Mouse (Mus musculus) hindbrain, embryonic 15.5 days (tissue): ENCODE measurements around the gene Zc3h12c. TPM values are rescaled to one million over a fixed set of nuclear protein-coding genes. Genes with fewer than 3 reads are reported as not detected.

Experiments
- ATAC-seq: fragments of 200-750 bp; cut with Nextera tagmentation; 2 replicates; pipeline ENCODE4 v1.8.0; 2017; ENCODE audit warnings: low read depth, moderate number of reproducible peaks, moderate TSS enrichment; ENCODE audit not compliant: low FRiP score
- H3K27ac ChIP-seq: fragments of 300-500 bp; sonication (generic); replicated peaks from 2 replicates; pipeline ENCODE4 v1.5.1; 2015; ENCODE audit warnings: mild to moderate bottlenecking, inconsistent platforms
- H3K27me3 ChIP-seq: fragments of 300-500 bp; sonication (generic); 2 replicates; pipeline ENCODE4 v1.6.1; 2015; ENCODE audit warnings: control low read depth, inconsistent platforms
- H3K36me3 ChIP-seq: fragments of 300-500 bp; sonication (generic); 2 replicates; pipeline ENCODE4 v1.6.1; 2015; ENCODE audit warnings: control low read depth, inconsistent platforms
- H3K4me1 ChIP-seq: fragments of 300-500 bp; sonication (generic); replicated peaks from 2 replicates; pipeline ENCODE4 v1.6.1; 2015; ENCODE audit warnings: control low read depth, inconsistent platforms
- H3K4me2 ChIP-seq: fragments of 300-500 bp; sonication (generic); 2 replicates; pipeline ENCODE4 v1.6.1; 2015; ENCODE audit warnings: moderate library complexity, mild to moderate bottlenecking, inconsistent platforms
- H3K4me3 ChIP-seq: fragments of 300-500 bp; sonication (generic); 2 replicates; pipeline ENCODE4 v1.5.1; 2015; ENCODE audit warnings: mild to moderate bottlenecking, inconsistent platforms
- H3K9ac ChIP-seq: fragments of 300-500 bp; sonication (generic); 2 replicates; pipeline ENCODE4 v1.6.1; 2015; ENCODE audit warnings: inconsistent platforms
- H3K9me3 ChIP-seq: fragments of 300-500 bp; sonication (generic); 2 replicates; pipeline ENCODE4 v1.6.1; 2016; ENCODE audit warnings: control low read depth, inconsistent platforms
- WGBS: fragments of 180-500 bp; shearing (Covaris S2); methylation state at CpG from one replicate; pipeline ENCODE4 v1.1.7; 2015; 5-methylcytosine and 5-hydroxymethylcytosine counted together
- polyA plus RNA-seq: library from polyadenylated mRNA; unstranded; fragments of >200 nt; fragmentation: Nextera tagmentation; extraction: Ambion mirVana; gene quantifications from 2 replicates; pipeline ENCODE4 v1.2.1, GENCODE M21; 2015

The Zc3h12c gene
- polyA plus RNA-seq, result 4.5 and 6.3 TPM in 2 replicates

- Histone ChIP-seq H3K9me3 (no peaks in the 10 kb centered on the region), H3K4me1 (peaks cover 36% of the 10 kb centered on the region), H3K27ac (peak within 1 kb of the TSS; percentile 97), H3K4me3 (peak within 1 kb of the TSS; percentile 99), H3K27me3 (no peaks in the 10 kb centered on the region), H3K9ac (peak within 1 kb of the TSS; percentile 95), H3K36me3 (no peaks in the 10 kb centered on the region), H3K4me2 (peak within 1 kb of the TSS; percentile 74)
- under 1% methylated on average over 94 of the region's 100 CpGs for WGBS
- ATAC-seq, result peak; percentile 85
Observed at GRCm38 (mm10) chr9:52167863-52168685, at the start of gene Zc3h12c. Gene Zc3h12c, minus strand, starts transcription at chr9:52168572.

DNA sequence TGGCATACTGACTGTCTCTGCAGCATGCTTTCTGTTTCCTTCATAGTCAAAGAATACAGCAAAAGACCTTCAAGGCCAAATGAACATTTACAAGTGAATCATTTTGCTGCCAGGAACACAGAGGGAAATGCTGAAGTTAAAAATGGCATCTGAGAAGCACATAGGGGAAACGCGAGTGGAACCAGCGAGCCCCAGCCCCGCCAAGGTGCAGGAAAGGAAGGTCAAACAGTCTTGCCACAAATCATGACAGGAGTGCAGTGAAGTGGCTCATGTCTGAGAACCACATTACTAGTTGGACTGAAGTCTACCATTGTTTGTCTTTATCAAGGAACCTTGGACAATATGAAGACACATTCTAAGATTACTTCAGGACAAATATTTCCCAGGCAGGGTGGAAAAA lies 49.3 kb upstream of the Zc3h12c start:
- no peak overlapping the region for H3K4me3 ChIP-seq
- no peaks in the 10 kb centered on the region for H3K36me3 ChIP-seq
- H3K27me3 ChIP-seq, result no peaks in the 10 kb centered on the region
- WGBS, result 77% methylated on average over 4 of the region's 4 CpGs
- H3K9ac ChIP-seq, result no peak overlapping the region
- no peak for ATAC-seq
- no peaks in the 10 kb centered on the region for H3K4me1 ChIP-seq
- no peak overlapping the region for H3K27ac ChIP-seq
- no peaks in the 10 kb centered on the region for H3K9me3 ChIP-seq
- no peak overlapping the region for H3K4me2 ChIP-seq

DNA sequence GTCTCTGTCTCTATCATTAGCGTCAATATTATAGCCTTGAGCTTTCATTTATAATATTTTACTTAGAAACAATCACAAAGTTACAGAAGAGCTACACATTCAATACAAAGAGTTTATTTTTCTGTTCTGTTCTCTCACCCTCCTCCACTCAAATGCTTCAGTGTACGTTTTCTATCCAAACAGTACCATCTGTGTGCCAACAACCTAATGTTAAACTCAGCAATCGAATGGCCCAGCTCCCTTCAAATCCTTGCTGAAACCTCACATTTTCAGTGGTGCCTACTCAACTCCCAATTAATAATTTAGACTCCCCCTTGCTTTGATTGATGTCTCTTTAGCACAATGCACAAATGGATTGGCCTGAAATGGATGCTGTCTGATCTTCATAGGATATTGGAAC lies 46.9 kb upstream of the Zc3h12c start:
- H3K27me3 ChIP-seq, result no peaks in the 10 kb centered on the region
- ATAC-seq, result no peak

GRCm38 (mm10) chr9:52212416-52212815 lies 44.0 kb upstream of the Zc3h12c start:
- no peak overlapping the region for H3K27ac ChIP-seq
- WGBS, result 90% methylated on average over 6 of the region's 6 CpGs

More for the DNA sequence above, 46.9 kb upstream of the Zc3h12c start:
- H3K27ac ChIP-seq, result no peak overlapping the region
- H3K36me3 ChIP-seq, result no peaks in the 10 kb centered on the region
- WGBS, result 88% methylated on average over 3 of the region's 3 CpGs
- no peak overlapping the region for H3K4me3 ChIP-seq
- H3K9ac ChIP-seq, result no peak overlapping the region
- no peaks in the 10 kb centered on the region for H3K4me1 ChIP-seq
- H3K4me2 ChIP-seq, result no peak overlapping the region
- H3K9me3 ChIP-seq, result no peaks in the 10 kb centered on the region

GRCm38 (mm10) chr9:52208510-52209030 lies 40.2 kb upstream of the Zc3h12c start:
- 78% methylated on average over 3 of the region's 3 CpGs for WGBS
- Histone ChIP-seq H3K36me3 (no peaks in the 10 kb centered on the region), H3K4me3 (no peak overlapping the region), H3K9me3 (no peaks in the 10 kb centered on the region), H3K27me3 (no peaks in the 10 kb centered on the region), H3K4me1 (no peaks in the 10 kb centered on the region), H3K4me2 (no peak overlapping the region), H3K9ac (no peak overlapping the region), H3K27ac (no peak overlapping the region)
- ATAC-seq, result no peak

More at GRCm38 (mm10) chr9:52212416-52212815, 44.0 kb upstream of the Zc3h12c start:
- Histone ChIP-seq H3K4me3 (no peak overlapping the region), H3K36me3 (no peaks in the 10 kb centered on the region), H3K9me3 (no peaks in the 10 kb centered on the region), H3K4me1 (no peaks in the 10 kb centered on the region), H3K27me3 (no peaks in the 10 kb centered on the region), H3K9ac (no peak overlapping the region), H3K4me2 (no peak overlapping the region)
- ATAC-seq, result no peak

DNA sequence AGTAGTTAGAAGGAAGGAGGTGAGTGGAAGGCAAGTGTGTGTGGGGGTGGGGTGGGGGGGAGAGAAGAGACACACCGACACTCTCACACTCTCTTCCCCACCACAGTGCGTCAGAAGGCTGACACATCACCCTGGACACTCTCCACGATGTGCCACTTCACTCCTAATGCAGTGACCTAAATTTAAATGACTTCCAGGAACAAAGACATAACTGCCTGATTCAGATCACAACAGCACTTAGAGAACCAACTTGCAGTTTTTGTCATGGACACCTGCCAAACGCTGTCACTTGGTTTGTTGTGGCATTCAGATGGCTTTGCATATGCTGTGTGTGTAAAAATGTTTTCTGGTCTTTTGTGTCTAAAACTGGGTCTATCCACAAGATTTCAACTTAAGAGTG lies 34.8 kb upstream of the Zc3h12c start:
- no peaks in the 10 kb centered on the region for H3K27me3 ChIP-seq
- H3K9ac ChIP-seq, result no peak overlapping the region
- H3K27ac ChIP-seq, result no peak overlapping the region
- H3K4me1 ChIP-seq, result no peaks in the 10 kb centered on the region
- no peaks in the 10 kb centered on the region for H3K36me3 ChIP-seq
- H3K4me3 ChIP-seq, result no peak overlapping the region
- H3K9me3 ChIP-seq, result no peaks in the 10 kb centered on the region
- no peak for ATAC-seq
- no peak overlapping the region for H3K4me2 ChIP-seq
- 65% methylated on average over 4 of the region's 4 CpGs for WGBS

DNA sequence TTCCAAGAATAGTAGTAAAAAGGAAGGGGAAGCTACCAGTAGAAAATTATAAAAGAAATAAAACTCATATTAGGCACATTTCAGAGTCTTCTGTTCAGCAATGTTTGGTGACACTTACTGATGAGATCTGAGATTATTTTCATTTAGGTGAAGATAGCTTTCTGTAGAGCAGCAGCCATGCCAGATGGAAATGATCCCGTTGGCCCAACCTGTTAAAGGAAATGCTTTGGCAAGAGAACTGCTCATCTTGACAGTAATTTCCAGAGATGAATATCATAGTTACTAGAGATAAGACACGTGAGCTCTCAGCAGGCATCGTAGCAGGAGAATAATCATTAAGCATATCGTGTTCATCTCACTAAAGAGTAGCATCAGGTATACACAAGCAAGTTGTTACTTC lies 31.9 kb upstream of the Zc3h12c start:
- no peak overlapping the region for H3K9ac ChIP-seq
- 72% methylated on average over 4 of the region's 4 CpGs for WGBS
- H3K36me3 ChIP-seq, result no peaks in the 10 kb centered on the region
- H3K27me3 ChIP-seq, result no peaks in the 10 kb centered on the region
- no peak overlapping the region for H3K4me2 ChIP-seq
- H3K27ac ChIP-seq, result no peak overlapping the region
- H3K9me3 ChIP-seq, result no peaks in the 10 kb centered on the region
- H3K4me1 ChIP-seq, result no peaks in the 10 kb centered on the region
- ATAC-seq, result no peak
- no peak overlapping the region for H3K4me3 ChIP-seq

DNA sequence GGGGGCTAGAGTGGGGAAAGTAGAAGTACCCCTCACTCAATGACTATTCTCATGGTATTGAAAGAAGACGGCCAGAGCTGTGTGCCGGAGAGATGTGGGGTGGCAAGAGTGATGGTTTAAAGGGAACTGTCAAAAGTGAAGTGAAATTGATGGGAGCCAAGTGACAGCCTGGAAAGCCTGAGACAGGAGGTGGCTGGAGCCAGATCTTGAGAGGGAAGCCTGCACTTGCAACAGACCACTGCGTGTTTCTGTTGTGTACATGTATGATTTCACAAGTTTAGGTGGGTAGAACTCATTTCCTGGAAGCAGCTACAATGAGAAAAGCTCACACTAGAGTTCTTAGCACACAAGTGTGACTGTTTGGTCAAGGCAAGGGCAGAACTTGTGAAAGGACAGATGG lies 27.5 kb upstream of the Zc3h12c start:
- no peak overlapping the region for H3K27ac ChIP-seq
- no peak overlapping the region for H3K4me2 ChIP-seq
- no peaks in the 10 kb centered on the region for H3K4me1 ChIP-seq
- H3K9me3 ChIP-seq, result no peaks in the 10 kb centered on the region
- H3K36me3 ChIP-seq, result no peaks in the 10 kb centered on the region
- no peaks in the 10 kb centered on the region for H3K27me3 ChIP-seq
- no peak overlapping the region for H3K4me3 ChIP-seq
- 80% methylated on average over 3 of the region's 3 CpGs for WGBS
- H3K9ac ChIP-seq, result no peak overlapping the region
- no peak for ATAC-seq

GRCm38 (mm10) chr9:52193851-52194250 lies 25.5 kb upstream of the Zc3h12c start:
- no peaks in the 10 kb centered on the region for H3K9me3 ChIP-seq
- no peak overlapping the region for H3K9ac ChIP-seq
- no peak overlapping the region for H3K27ac ChIP-seq
- H3K36me3 ChIP-seq, result no peaks in the 10 kb centered on the region
- ATAC-seq, result no peak
- no peak overlapping the region for H3K4me3 ChIP-seq
- 90% methylated on average over 5 of the region's 5 CpGs for WGBS
- no peaks in the 10 kb centered on the region for H3K27me3 ChIP-seq
- H3K4me2 ChIP-seq, result no peak overlapping the region
- H3K4me1 ChIP-seq, result no peaks in the 10 kb centered on the region

- no peaks in the 10 kb centered on the region for H3K9me3 ChIP-seq
- no peaks in the 10 kb centered on the region for H3K27me3 ChIP-seq
- no peak for ATAC-seq
- H3K4me2 ChIP-seq, result no peak overlapping the region
- no peak overlapping the region for H3K27ac ChIP-seq
- 92% methylated on average over 4 of the region's 4 CpGs for WGBS
- no peak overlapping the region for H3K4me3 ChIP-seq
- H3K4me1 ChIP-seq, result peaks cover 7% of the 10 kb centered on the region
- H3K36me3 ChIP-seq, result no peaks in the 10 kb centered on the region
- H3K9ac ChIP-seq, result no peak overlapping the region
Observed at GRCm38 (mm10) chr9:52190907-52191306, 22.5 kb upstream of the Zc3h12c start.

DNA sequence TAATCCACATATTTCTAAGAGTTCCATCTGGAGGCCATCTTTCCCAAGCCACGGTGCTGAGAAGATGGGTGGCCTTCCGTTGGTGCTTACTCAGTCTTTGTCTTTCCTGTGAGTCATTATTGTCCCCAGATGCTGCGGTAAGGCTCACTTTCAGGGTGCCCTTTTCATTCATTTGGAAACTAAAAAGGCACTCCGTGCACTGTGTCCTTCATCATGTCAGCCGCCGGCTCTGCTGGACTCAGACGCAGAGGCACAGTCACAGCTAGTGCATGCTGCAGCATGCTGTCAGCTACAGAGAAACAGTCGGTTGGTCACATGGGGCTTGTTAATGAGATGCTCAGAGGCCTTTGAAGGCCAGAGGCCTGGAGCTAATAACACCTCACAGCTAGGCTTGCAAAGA lies 19.7 kb upstream of the Zc3h12c start:
- H3K36me3 ChIP-seq, result no peaks in the 10 kb centered on the region
- H3K9me3 ChIP-seq, result no peaks in the 10 kb centered on the region
- H3K27me3 ChIP-seq, result no peaks in the 10 kb centered on the region
- peak; percentile 76; the same call in 1 of the 2 replicates for ATAC-seq
- peak overlapping the region; percentile 37; the same call in 1 of the 2 replicates for H3K4me2 ChIP-seq
- peaks cover 7% of the 10 kb centered on the region for H3K4me1 ChIP-seq
- peak overlapping the region; percentile 26 for H3K27ac ChIP-seq
- no peak overlapping the region for H3K4me3 ChIP-seq
- no peak overlapping the region for H3K9ac ChIP-seq
- WGBS, result 10% methylated on average over 8 of the region's 8 CpGs

- H3K4me3 ChIP-seq, result no peak overlapping the region
- no peak for ATAC-seq
- no peak overlapping the region for H3K9ac ChIP-seq
- H3K36me3 ChIP-seq, result no peaks in the 10 kb centered on the region
- H3K4me2 ChIP-seq, result no peak overlapping the region
- WGBS, result 87% methylated on average over 3 of the region's 3 CpGs
- no peaks in the 10 kb centered on the region for H3K27me3 ChIP-seq
- no peaks in the 10 kb centered on the region for H3K9me3 ChIP-seq
- H3K4me1 ChIP-seq, result peaks cover 7% of the 10 kb centered on the region
- no peak overlapping the region for H3K27ac ChIP-seq
Observed at GRCm38 (mm10) chr9:52186296-52186941, 18.0 kb upstream of the Zc3h12c start.
